Mouse (Mus musculus) adrenal gland, postnatal 14 days (tissue): ENCODE measurements around the gene Plg. TPM values are rescaled to one million over a fixed set of nuclear protein-coding genes. Genes with fewer than 3 reads are reported as not detected.

Experiments used
- DNase-seq: peaks from one replicate; pipeline ENCODE4 v3.0.0; 2021; ENCODE audit warnings: mixed read lengths
- total RNA-seq: library from RNA; stranded (reverse); gene quantifications from 2 replicates; pipeline ENCODE4 v1.2.3, GENCODE M21; 2021

Plg gene
- total RNA-seq, 1 experiment from 2014 or later, result 281 TPM

DNA sequence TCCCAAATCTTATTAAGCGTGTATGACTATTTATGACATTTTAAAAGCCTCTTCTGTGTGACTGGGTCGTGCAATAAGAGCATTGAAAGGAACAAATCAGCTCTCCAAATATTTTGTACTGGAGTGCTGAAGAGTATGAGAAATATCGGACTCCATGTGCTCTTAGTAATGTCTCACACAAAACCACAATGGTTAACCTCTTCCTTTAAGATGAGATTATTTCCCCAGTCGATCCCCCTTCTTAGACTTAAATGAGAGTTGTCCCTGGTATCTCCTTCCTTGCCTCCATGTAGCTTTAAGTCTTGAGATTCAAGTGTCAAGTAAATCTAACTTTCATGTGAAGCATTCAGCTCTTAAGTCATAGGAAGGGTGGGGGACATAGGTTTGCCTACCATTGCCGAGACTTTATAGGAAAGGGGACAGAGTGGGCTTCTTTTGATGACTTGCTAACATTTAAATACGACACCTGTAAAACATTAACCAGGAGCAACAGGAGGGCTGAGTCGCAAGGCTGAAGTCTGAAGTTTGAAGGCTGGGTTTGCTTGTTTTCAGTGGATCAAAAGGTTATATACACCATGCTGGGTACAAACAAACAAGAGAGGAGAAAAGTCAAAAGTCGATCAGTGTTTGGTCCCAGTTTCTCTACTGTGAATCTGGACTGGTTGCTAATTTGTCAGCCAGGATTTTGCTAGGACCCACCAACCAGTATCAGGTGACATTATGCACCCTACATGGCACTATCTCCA lies 6.8 kb downstream of the Plg start:
- no peak for DNase-seq

- DNase-seq, result no peak
Measured at GRCm38 (mm10) chr17:12387781-12388180, 9.4 kb downstream of the Plg start.

DNA sequence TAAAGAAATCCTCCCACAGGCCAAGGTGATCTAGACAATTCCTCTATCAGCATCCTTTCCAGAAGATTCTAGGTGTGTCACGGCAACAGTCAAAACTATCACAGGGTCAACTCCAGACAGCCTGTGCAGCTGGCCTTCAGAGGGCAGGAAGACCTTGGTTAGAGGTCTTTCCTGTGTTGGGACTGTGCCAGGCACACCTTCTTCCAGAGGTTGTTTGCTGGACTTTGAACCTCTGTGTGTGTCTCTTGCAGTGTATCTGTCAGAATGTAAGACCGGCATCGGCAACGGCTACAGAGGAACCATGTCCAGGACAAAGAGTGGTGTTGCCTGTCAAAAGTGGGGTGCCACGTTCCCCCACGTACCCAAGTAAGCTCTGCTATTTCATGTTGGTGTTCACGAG lies 9.8 kb downstream of the Plg start:
- no peak for DNase-seq

- no peak for DNase-seq
Measured at GRCm38 (mm10) chr17:12396163-12396677, 17.8 kb downstream of the Plg start.

- DNase-seq, result no peak
Measured at GRCm38 (mm10) chr17:12403420-12403819, 25.0 kb downstream of the Plg start.

- no peak for DNase-seq
Measured at GRCm38 (mm10) chr17:12409346-12409944, 31.0 kb downstream of the Plg start.

DNA sequence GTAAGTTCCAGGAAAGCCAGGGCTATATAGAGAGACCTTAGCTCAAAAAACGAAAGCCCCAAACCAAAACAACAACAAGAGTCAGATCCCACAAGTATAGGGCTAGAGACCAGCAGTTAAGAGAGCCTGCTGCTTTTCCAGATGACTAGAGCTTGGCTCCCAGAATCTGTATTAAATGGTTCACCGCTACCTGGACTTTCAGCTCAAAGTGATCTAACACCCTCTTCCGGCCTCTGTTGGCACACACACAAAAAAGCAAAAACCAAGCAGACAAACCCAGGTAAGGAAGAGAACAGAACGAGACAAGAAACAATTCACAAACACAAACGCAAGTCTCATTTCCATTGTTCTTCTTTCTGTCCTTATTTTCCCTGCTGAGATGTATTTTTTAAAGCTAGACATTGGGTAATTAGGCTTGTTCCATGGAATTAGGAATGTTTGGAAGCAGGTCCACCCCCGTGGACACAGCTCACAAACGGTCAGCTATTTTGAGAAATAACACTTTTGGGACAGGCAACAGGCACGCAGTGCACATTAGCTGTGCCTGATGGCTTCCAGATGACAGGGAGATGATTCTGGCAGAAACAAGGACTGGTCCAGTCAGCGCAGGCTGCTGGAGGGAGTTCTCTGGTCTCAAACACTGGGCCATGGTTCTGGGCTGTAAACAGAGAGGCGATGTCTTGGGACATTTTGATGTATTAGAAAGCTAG lies 33.9 kb downstream of the Plg start:
- DNase-seq, result peak; percentile 20

DNA sequence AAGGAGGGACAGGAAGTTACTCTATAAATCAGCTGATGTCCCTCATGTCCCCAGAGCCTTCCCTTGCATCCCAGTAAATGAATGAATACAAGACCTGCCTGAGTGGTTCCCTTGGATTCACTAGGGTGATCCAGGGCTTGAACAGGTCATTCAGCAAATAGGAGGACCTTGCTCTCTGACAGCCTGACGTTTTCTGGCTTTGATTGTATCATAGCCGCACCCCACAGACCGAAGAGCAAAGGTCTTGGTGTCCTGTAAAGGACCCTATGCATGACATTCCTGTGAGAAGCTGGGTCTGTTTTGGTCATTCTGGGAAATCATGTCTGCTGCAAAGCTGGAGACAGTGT lies 34.5 kb downstream of the Plg start:
- DNase-seq, result no peak

- DNase-seq, result peak; percentile 35
Measured at GRCm38 (mm10) chr17:12415031-12415735, 36.8 kb downstream of the Plg start.

- DNase-seq, result no peak
Measured at GRCm38 (mm10) chr17:12415741-12416140, 37.3 kb downstream of the Plg start.

GRCm38 (mm10) chr17:12416250-12416895 lies 38.0 kb downstream of the Plg start:
- DNase-seq, result peak; percentile 87

DNA sequence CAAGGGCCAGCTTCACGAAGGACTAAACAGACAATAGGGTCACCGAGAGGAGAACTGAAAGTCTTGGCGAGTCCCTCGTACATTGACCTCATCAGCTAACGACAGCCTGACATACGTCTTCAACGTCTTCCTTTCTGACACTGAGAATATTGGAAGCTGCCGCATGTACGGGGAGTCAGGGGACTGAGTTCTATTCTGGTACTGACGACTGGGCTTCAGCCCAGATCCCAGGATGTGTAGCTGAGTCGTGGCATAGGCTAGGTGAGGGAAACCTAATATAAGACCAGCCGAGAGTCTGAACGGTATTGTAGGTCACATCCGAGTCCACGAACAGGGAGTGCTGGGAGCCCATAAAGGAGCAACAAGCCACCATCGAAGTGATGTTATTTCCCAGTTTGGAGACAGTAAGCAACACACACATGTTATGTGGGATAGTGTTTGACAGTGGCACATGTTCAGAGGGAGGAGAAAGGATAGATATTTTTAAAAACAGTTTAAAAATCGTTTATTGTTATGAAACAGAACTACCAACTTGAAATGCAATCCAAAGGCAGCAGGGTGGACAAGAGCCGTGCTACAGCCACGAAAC lies 41.2 kb downstream of the Plg start:
- no peak for DNase-seq

GRCm38 (mm10) chr17:12420886-12421574 lies 42.6 kb downstream of the Plg start:
- peak; percentile 44 for DNase-seq

DNA sequence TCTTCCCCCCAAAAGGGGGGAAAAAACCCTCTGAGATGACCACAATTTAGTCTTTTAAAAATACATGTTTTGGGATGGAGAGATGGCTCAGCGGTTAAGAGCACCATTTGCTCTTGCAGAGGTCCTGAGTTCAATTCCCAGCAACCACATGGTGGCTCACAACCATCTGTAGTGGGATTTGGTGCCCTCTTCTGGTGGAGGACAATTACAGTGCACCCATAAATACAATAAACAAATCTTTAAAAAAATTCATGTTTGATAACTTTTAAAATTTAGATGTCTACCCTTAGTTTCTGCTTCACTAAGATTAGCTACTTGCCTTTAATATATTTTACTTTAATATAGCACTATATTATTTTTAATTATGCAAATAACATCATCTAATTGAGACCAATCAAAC lies 43.7 kb downstream of the Plg start:
- DNase-seq, result no peak

GRCm38 (mm10) chr17:12427156-12427555 lies 48.7 kb downstream of the Plg start:
- no peak for DNase-seq

DNA sequence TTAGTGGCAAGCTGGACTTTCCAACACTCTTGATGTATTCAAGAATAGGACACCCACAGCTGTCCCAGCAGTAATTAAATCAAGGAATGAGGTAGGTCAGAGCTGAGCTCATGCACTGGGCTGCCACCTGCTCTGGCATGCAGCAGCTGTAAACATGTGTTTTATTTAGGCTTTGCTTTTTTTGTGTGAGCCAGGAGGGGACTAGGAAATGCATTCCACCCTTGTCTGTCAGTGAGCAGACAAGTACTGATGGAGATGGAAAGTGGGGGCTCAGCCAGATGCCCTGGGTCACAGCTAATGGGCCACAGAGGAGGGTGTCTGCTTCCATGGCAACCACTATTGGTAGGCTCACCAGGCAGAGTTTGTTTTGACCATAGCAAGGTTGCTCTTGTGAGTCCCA lies 50.0 kb downstream of the Plg start:
- no peak for DNase-seq

DNA sequence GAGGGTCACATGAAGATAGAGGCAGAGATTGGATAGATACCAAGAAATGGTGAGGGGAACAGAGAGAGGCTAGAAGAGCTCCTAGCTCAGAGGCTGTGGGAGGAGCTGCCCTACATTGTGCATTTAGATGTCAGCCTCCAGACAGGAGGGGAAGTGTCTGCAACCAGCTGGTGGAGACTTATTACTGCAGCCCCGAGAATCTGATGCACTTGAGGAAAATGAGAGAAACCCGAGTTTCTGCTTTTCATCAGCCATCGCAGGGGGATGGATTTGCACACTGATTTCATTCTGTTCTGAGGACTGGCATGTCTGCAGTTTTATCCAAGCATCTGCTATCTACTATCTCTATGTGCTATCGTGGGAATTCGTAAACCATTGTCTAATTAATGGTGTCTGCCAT lies 53.3 kb downstream of the Plg start:
- DNase-seq, result no peak

- no peak for DNase-seq
Measured at GRCm38 (mm10) chr17:12437771-12438170, 59.4 kb downstream of the Plg start.

GRCm38 (mm10) chr17:12444561-12444960 lies 66.2 kb downstream of the Plg start:
- DNase-seq, result peak; percentile 50

- DNase-seq, result no peak
Measured at GRCm38 (mm10) chr17:12451234-12451633, 72.8 kb downstream of the Plg start.

DNA sequence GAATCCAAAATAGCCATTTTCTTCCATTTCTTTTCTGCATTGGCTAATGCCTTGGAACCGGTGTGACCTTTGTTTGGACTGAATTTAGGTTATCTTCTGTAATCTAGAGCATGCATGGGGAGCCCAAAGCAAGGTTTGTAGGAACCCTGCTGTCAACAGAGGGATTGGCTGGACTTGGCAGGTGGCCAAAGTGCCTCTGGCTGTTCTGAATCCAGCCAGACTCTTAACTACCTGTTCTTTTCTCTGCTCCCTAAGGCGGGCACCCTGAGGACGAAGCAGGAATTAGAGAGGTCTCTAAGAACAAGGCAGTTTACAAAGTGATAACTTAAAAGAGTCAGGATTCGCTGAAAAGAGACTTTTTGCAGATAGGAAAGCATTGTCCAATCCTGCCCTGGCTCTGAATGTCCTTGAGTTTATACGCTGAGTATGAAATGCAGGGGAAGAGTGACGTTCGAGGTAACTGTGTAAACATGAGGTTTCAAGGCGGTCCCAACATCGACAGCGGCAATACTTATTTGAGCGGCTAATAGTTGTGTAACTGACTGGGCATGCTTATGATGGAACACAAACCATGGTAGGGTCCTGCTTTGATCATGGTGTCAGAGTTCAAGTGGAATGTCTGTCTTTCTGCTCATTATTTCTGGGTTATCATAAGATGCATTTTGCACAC lies 74.6 kb downstream of the Plg start:
- DNase-seq, result peak; percentile 38
